Mouse (Mus musculus): Measurements from ENCODE around the gene Mrpl50. TPM values are rescaled to one million over a fixed set of nuclear protein-coding genes. Genes with fewer than 3 reads are reported as not detected.
"Not testable (repeated sequence)": the region's sequence is repeated elsewhere in the genome, so short reads cannot be mapped to it uniquely, and the experiment has no call there.

The Mrpl50 gene
- polyA plus RNA-seq, 1 experiment from 2014 or later: 89.0 TPM

GRCm38 (mm10) chr4:49539665-49540064, 18.8 kb upstream of the Mrpl50 start:
- H3K4me2 ChIP-seq: no peak overlapping the region

GRCm38 (mm10) chr4:49536671-49537070, 15.8 kb upstream of the Mrpl50 start:
- Histone ChIP-seq H3K9ac (no peak overlapping the region), H3K27ac (no peak overlapping the region), H3K27me3 (no peaks in the 10 kb centered on the region), H3K4me2 (no peak overlapping the region), H3K4me3 (replicated peaks) (no peak overlapping the region), H3K4me1 (no peaks in the 10 kb centered on the region), H3K9me3 (no peaks in the 10 kb centered on the region), H3K36me3 (replicated peaks) (peaks cover 5% of the 10 kb centered on the region; the same call in 1 of the 2 replicates)
- no peak for ATAC-seq (ENCODE audit: low FRiP score)
- 86% methylated on average over 4 of the region's 4 CpGs for WGBS

More at GRCm38 (mm10) chr4:49539665-49540064, 18.8 kb upstream of the Mrpl50 start:
- H3K36me3 ChIP-seq (replicated peaks): no peaks in the 10 kb centered on the region
- H3K9me3 ChIP-seq: no peaks in the 10 kb centered on the region
- H3K9ac ChIP-seq: no peak overlapping the region
- H3K4me3 ChIP-seq (replicated peaks): no peak overlapping the region
- H3K27me3 ChIP-seq: no peaks in the 10 kb centered on the region
- 75% methylated on average over 6 of the region's 6 CpGs for WGBS
- no peak overlapping the region for H3K27ac ChIP-seq
- no peaks in the 10 kb centered on the region for H3K4me1 ChIP-seq
- ATAC-seq (ENCODE audit: low FRiP score): no peak

GRCm38 (mm10) chr4:49535675-49536294, 14.9 kb upstream of the Mrpl50 start:
- no peak overlapping the region for H3K9ac ChIP-seq
- no peak overlapping the region for H3K4me3 ChIP-seq (replicated peaks)
- 92% methylated on average over 4 of the region's 4 CpGs for WGBS
- H3K9me3 ChIP-seq: no peaks in the 10 kb centered on the region
- H3K27me3 ChIP-seq: no peaks in the 10 kb centered on the region
- ATAC-seq (ENCODE audit: low FRiP score): no peak
- H3K4me2 ChIP-seq: no peak overlapping the region
- peaks cover 9% of the 10 kb centered on the region for H3K36me3 ChIP-seq (replicated peaks)
- no peak overlapping the region for H3K27ac ChIP-seq
- no peaks in the 10 kb centered on the region for H3K4me1 ChIP-seq

- no peak overlapping the region for H3K9ac ChIP-seq
- ATAC-seq (ENCODE audit: low FRiP score): no peak
- H3K4me2 ChIP-seq: no peak overlapping the region
- H3K36me3 ChIP-seq (replicated peaks): peaks cover 16% of the 10 kb centered on the region
- WGBS: 85% methylated on average over 3 of the region's 3 CpGs
- H3K27ac ChIP-seq: no peak overlapping the region
- H3K4me1 ChIP-seq: no peaks in the 10 kb centered on the region
- H3K4me3 ChIP-seq (replicated peaks): no peak overlapping the region
- H3K9me3 ChIP-seq: 0 out of 2 replicates have a peak, but pooled peaks cover 5% of the 10 kb centered on the region
- no peaks in the 10 kb centered on the region for H3K27me3 ChIP-seq
Observed at GRCm38 (mm10) chr4:49535036-49535435, 14.1 kb upstream of the Mrpl50 start.

- H3K9ac ChIP-seq: no peak overlapping the region
- peaks cover 14% of the 10 kb centered on the region; the same call in 1 of the 2 replicates for H3K36me3 ChIP-seq (replicated peaks)
- no peaks in the 10 kb centered on the region for H3K9me3 ChIP-seq
- no peaks in the 10 kb centered on the region for H3K27me3 ChIP-seq
- no peak overlapping the region for H3K4me2 ChIP-seq
- WGBS: 88% methylated on average over 9 of the region's 9 CpGs
- H3K4me1 ChIP-seq: peaks cover 21% of the 10 kb centered on the region
- H3K4me3 ChIP-seq (replicated peaks): 0 out of 2 replicates have a peak overlapping the region, but pooled peaks have one; percentile 70
- ATAC-seq (ENCODE audit: low FRiP score): no peak
- H3K27ac ChIP-seq: no peak overlapping the region
Observed at GRCm38 (mm10) chr4:49522576-49522975, 1.7 kb upstream of the Mrpl50 start.

- under 1% methylated on average over 17 of the region's 17 CpGs for WGBS
- ATAC-seq (ENCODE audit: low FRiP score): no peak; the same call in 1 of the 2 replicates
- Histone ChIP-seq H3K4me1 (peaks cover 21% of the 10 kb centered on the region), H3K4me2 (peak overlapping the region; percentile 65), H3K27me3 (no peaks in the 10 kb centered on the region), H3K4me3 (replicated peaks) (peak overlapping the region; percentile 70), H3K9ac (peak overlapping the region; percentile 72), H3K36me3 (replicated peaks) (peaks cover 14% of the 10 kb centered on the region; the same call in 1 of the 2 replicates), H3K27ac (0 out of 2 replicates have a peak overlapping the region, but pooled peaks have one; percentile 13), H3K9me3 (no peaks in the 10 kb centered on the region)
Observed at GRCm38 (mm10) chr4:49521346-49521745, 453 bp upstream of the Mrpl50 start.

- H3K4me2 ChIP-seq: peak overlapping the region; percentile 21; the same call in 1 of the 2 replicates
- ATAC-seq (ENCODE audit: low FRiP score): no peak
- WGBS: 82% methylated on average over 5 of the region's 5 CpGs
- H3K27ac ChIP-seq: no peak overlapping the region
- peaks cover 21% of the 10 kb centered on the region for H3K4me1 ChIP-seq
- no peaks in the 10 kb centered on the region for H3K9me3 ChIP-seq
- H3K36me3 ChIP-seq (replicated peaks): peaks cover 8% of the 10 kb centered on the region; the same call in 1 of the 2 replicates
- 0 out of 2 replicates have a peak overlapping the region, but pooled peaks have one; percentile 5 for H3K4me3 ChIP-seq (replicated peaks)
- H3K27me3 ChIP-seq: no peaks in the 10 kb centered on the region
- no peak overlapping the region for H3K9ac ChIP-seq
Observed at GRCm38 (mm10) chr4:49519476-49519875, 1.4 kb downstream of the Mrpl50 start.

GRCm38 (mm10) chr4:49514441-49514840, 6.5 kb downstream of the Mrpl50 start:
- peaks cover 23% of the 10 kb centered on the region for H3K36me3 ChIP-seq (replicated peaks)
- 96% methylated on average over 6 of the region's 6 CpGs for WGBS
- no peak for ATAC-seq (ENCODE audit: low FRiP score)

GRCm38 (mm10) chr4:49512636-49513035, 8.3 kb downstream of the Mrpl50 start:
- H3K9me3 ChIP-seq: no peaks in the 10 kb centered on the region
- H3K27ac ChIP-seq: no peak overlapping the region
- 88% methylated on average over 4 of the region's 4 CpGs for WGBS
- ATAC-seq (ENCODE audit: low FRiP score): no peak
- H3K9ac ChIP-seq: no peak overlapping the region
- no peak overlapping the region for H3K4me3 ChIP-seq (replicated peaks)
- no peaks in the 10 kb centered on the region for H3K4me1 ChIP-seq
- no peak overlapping the region for H3K4me2 ChIP-seq
- no peaks in the 10 kb centered on the region for H3K27me3 ChIP-seq
- H3K36me3 ChIP-seq (replicated peaks): peaks cover 23% of the 10 kb centered on the region

More at GRCm38 (mm10) chr4:49514441-49514840, 6.5 kb downstream of the Mrpl50 start:
- Histone ChIP-seq H3K27me3 (no peaks in the 10 kb centered on the region), H3K4me2 (no peak overlapping the region), H3K9ac (no peak overlapping the region), H3K9me3 (no peaks in the 10 kb centered on the region), H3K4me1 (peaks cover 6% of the 10 kb centered on the region), H3K4me3 (replicated peaks) (no peak overlapping the region), H3K27ac (no peak overlapping the region)

GRCm38 (mm10) chr4:49510236-49510835, 10.6 kb downstream of the Mrpl50 start:
- 92% methylated on average over 1 of the region's 1 CpGs for WGBS
- ATAC-seq (ENCODE audit: low FRiP score): not testable (repeated sequence)

GRCm38 (mm10) chr4:49509183-49509582, 11.7 kb downstream of the Mrpl50 start:
- no peaks in the 10 kb centered on the region for H3K4me1 ChIP-seq
- no peak overlapping the region for H3K4me3 ChIP-seq (replicated peaks)
- no peak overlapping the region for H3K27ac ChIP-seq
- no peaks in the 10 kb centered on the region for H3K27me3 ChIP-seq
- no peak for ATAC-seq (ENCODE audit: low FRiP score)
- no peaks in the 10 kb centered on the region for H3K9me3 ChIP-seq
- 92% methylated on average over 2 of the region's 2 CpGs for WGBS
- peaks cover 21% of the 10 kb centered on the region for H3K36me3 ChIP-seq (replicated peaks)
- H3K9ac ChIP-seq: no peak overlapping the region
- no peak overlapping the region for H3K4me2 ChIP-seq

More at GRCm38 (mm10) chr4:49510236-49510835, 10.6 kb downstream of the Mrpl50 start:
- not testable (repeated sequence) for H3K4me3 ChIP-seq (replicated peaks); H3K27ac ChIP-seq; H3K9me3 ChIP-seq; H3K9ac ChIP-seq; H3K27me3 ChIP-seq; H3K4me2 ChIP-seq; H3K4me1 ChIP-seq
- H3K36me3 ChIP-seq (replicated peaks): peaks cover 23% of the 10 kb centered on the region

GRCm38 (mm10) chr4:49506386-49506785, 14.5 kb downstream of the Mrpl50 start, which contains the start of gene Baat:
Gene Baat (minus strand): TSS chr4:49506557.
- Histone ChIP-seq H3K27ac (no peak within 1 kb of the TSS), H3K4me3 (replicated peaks) (no peak within 1 kb of the TSS), H3K9ac (no peak within 1 kb of the TSS), H3K27me3 (no peaks in the 10 kb centered on the region), H3K36me3 (replicated peaks) (no peaks in the 10 kb centered on the region), H3K4me2 (no peak within 1 kb of the TSS), H3K4me1 (no peaks in the 10 kb centered on the region), H3K9me3 (no peaks in the 10 kb centered on the region)
- 85% methylated on average over 3 of the region's 3 CpGs for WGBS
- ATAC-seq (ENCODE audit: low FRiP score): no peak
